Mouse (Mus musculus) forebrain, embryonic 13.5 days (tissue): ENCODE measurements at regions not wholly inside any gene's neighbourhood (a gene's known extent, or its start where the extent isn't known, plus 50 kb on each side); places are given as distances from the start of the nearest gene placed in this dataset.
"Not testable (repeated sequence)": the region's sequence is repeated elsewhere in the genome, so short reads cannot be mapped to it uniquely, and the experiment has no call there.

Source experiments
- ATAC-seq: fragments of 200-750 bp; cut with Nextera tagmentation; 2 replicates; pipeline ENCODE4 v1.8.0; 2017
- H3K27ac ChIP-seq: fragments of 300-500 bp; sonication (generic); 2 replicates; pipeline ENCODE4 v1.5.1; 2015; ENCODE audit warnings: inconsistent platforms, mild to moderate bottlenecking, moderate library complexity
- H3K27me3 ChIP-seq: fragments of 300-500 bp; sonication (generic); 2 replicates; pipeline ENCODE4 v1.6.1; 2015; ENCODE audit warnings: mild to moderate bottlenecking, inconsistent platforms
- H3K36me3 ChIP-seq: fragments of 300-500 bp; sonication (generic); 2 replicates; pipeline ENCODE4 v1.6.1; 2015; ENCODE audit warnings: mild to moderate bottlenecking, inconsistent platforms; ENCODE audit not compliant: poor library complexity, severe bottlenecking
- H3K4me1 ChIP-seq: fragments of 300-500 bp; sonication (generic); 2 replicates; pipeline ENCODE4 v1.6.1; 2015; ENCODE audit warnings: inconsistent platforms
- H3K4me2 ChIP-seq: fragments of 300-500 bp; sonication (generic); 2 replicates; pipeline ENCODE4 v1.6.1; 2015; ENCODE audit warnings: inconsistent platforms, mild to moderate bottlenecking, moderate library complexity
- H3K4me3 ChIP-seq: fragments of 300-500 bp; sonication (generic); 2 replicates; pipeline ENCODE4 v1.5.1; 2015; ENCODE audit warnings: mild to moderate bottlenecking, inconsistent platforms
- H3K9ac ChIP-seq: fragments of 300-500 bp; sonication (generic); 2 replicates; pipeline ENCODE4 v1.6.1; 2015; ENCODE audit warnings: mild to moderate bottlenecking, inconsistent platforms
- H3K9me3 ChIP-seq: fragments of 300-500 bp; sonication (generic); replicated peaks from 2 replicates; pipeline ENCODE4 v1.6.1; 2016; ENCODE audit warnings: inconsistent platforms
- WGBS: fragments of 180-500 bp; shearing (Covaris S2); methylation state at CpG from one replicate; pipeline ENCODE4 v1.1.7; 2015; 5-methylcytosine and 5-hydroxymethylcytosine counted together

DNA sequence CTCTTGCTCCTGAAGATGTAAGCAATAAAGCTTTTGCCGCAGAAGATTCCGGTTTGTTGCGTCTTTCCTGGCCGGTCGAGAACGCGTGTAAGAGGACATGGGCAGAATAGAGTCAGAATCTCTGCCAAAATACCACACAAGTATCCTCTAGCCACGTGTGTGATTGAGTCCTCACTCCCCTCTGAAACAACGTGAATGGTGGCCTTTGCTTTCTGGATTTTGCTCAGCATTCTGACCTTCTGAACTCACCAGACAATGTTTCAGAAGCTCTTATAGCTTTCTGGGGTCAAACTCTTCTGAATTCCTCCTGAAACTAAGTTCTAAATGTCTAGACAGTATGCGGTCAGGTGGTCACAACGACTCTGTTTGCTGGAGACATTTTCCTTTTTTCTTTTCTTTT lies 202.0 kb upstream of the Btg1 start:
- Histone ChIP-seq H3K27ac (no peak overlapping the region), H3K4me3 (no peak overlapping the region), H3K9ac (no peak overlapping the region), H3K4me2 (no peak overlapping the region), H3K36me3 (no peaks in the 10 kb centered on the region), H3K9me3 (no peaks in the 10 kb centered on the region), H3K27me3 (no peaks in the 10 kb centered on the region), H3K4me1 (no peaks in the 10 kb centered on the region)
- no peak for ATAC-seq
- 92% methylated on average over 11 of the region's 11 CpGs for WGBS

GRCm38 (mm10) chr10:96421506-96421905 lies 195.3 kb upstream of the Btg1 start:
- H3K4me1 ChIP-seq, H3K27me3 ChIP-seq, H3K4me3 ChIP-seq, H3K36me3 ChIP-seq, H3K27ac ChIP-seq, H3K9me3 ChIP-seq, H3K4me2 ChIP-seq, H3K9ac ChIP-seq, ATAC-seq: not testable (repeated sequence)
- WGBS, result 91% methylated on average over 2 of the region's 2 CpGs

DNA sequence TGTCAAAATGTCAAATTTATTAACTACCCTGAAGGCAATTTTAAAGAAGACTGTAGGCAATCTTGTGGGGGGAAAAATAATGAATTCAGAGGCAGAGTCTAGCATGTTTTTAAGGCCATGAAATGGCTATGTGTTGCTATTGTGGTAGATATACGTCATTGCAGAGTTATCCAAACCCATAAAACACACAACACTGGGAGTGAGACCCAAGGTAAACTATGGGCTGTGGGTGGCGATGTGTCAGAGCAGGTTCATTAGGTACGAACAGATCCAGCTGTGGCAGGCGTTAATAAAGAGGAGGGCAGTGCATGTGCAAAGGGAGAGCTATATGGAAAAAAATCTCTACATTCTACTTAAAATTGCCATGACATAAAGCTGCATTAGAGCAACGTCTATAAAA lies 189.4 kb upstream of the Btg1 start:
- ATAC-seq, result no peak
- H3K9me3 ChIP-seq, result no peaks in the 10 kb centered on the region
- no peaks in the 10 kb centered on the region for H3K36me3 ChIP-seq

GRCm38 (mm10) chr10:96430142-96430541 lies 186.7 kb upstream of the Btg1 start:
- Histone ChIP-seq H3K4me3 (no peak overlapping the region), H3K27me3 (no peaks in the 10 kb centered on the region), H3K9me3 (no peaks in the 10 kb centered on the region), H3K4me1 (no peaks in the 10 kb centered on the region), H3K27ac (no peak overlapping the region), H3K36me3 (no peaks in the 10 kb centered on the region), H3K4me2 (no peak overlapping the region), H3K9ac (no peak overlapping the region)
- ATAC-seq, result no peak
- 84% methylated on average over 3 of the region's 3 CpGs for WGBS

More for the DNA sequence above, 189.4 kb upstream of the Btg1 start:
- no peaks in the 10 kb centered on the region for H3K4me1 ChIP-seq
- H3K27me3 ChIP-seq, result no peaks in the 10 kb centered on the region
- WGBS, result 85% methylated on average over 5 of the region's 5 CpGs
- no peak overlapping the region for H3K4me3 ChIP-seq
- no peak overlapping the region for H3K27ac ChIP-seq
- H3K9ac ChIP-seq, result no peak overlapping the region
- no peak overlapping the region for H3K4me2 ChIP-seq

DNA sequence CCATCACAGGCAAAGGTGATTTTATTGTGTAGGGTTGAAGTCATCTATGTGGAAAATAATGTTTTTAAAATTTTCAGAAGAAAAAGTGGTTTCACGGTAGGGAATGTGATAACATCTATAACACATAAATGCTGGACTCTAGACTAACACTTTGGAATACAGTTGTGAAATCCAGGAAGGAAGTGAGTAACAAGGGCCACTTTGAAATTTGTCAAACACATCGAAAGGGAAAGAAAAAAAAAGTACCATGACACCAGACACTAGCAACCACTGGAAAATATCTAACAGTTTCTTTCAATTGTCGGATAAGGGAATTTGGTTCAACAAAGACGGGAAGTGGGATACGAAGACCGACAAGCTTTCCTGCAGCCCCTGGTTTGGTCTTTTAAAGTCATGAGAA lies 181.7 kb upstream of the Btg1 start:
- Histone ChIP-seq H3K9ac (no peak overlapping the region), H3K4me2 (no peak overlapping the region), H3K27ac (no peak overlapping the region), H3K4me3 (no peak overlapping the region), H3K4me1 (no peaks in the 10 kb centered on the region), H3K36me3 (no peaks in the 10 kb centered on the region), H3K27me3 (no peaks in the 10 kb centered on the region), H3K9me3 (no peaks in the 10 kb centered on the region)
- 84% methylated on average over 6 of the region's 6 CpGs for WGBS
- ATAC-seq, result no peak

- H3K36me3 ChIP-seq, result no peaks in the 10 kb centered on the region
- H3K4me1 ChIP-seq, result no peaks in the 10 kb centered on the region
- no peaks in the 10 kb centered on the region for H3K9me3 ChIP-seq
- no peak overlapping the region for H3K9ac ChIP-seq
- no peak overlapping the region for H3K27ac ChIP-seq
- no peak for ATAC-seq
- H3K27me3 ChIP-seq, result no peaks in the 10 kb centered on the region
- H3K4me3 ChIP-seq, result no peak overlapping the region
- WGBS, result 93% methylated on average over 11 of the region's 11 CpGs
- H3K4me2 ChIP-seq, result no peak overlapping the region
Measured at GRCm38 (mm10) chr10:96438398-96439103, 178.3 kb upstream of the Btg1 start.

DNA sequence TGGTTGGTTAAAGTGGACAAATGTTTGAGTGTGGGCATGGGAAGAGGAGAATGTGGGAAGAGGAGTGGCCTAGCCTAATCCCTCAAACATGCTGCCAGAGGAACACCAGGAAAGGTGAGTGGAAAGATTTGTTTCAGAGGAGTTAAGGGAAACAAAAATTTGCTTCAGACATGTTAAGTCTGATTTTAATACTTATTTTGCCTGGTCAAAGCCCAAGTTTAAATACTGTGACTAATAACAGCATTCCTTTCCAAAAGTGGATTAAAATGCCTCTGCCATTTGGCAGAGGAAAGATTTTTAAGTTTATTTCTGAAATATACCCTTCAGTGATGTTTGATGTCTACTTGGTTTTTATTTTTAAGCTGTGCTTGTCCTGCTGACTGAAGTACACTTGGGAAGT lies 174.6 kb upstream of the Btg1 start:
- Histone ChIP-seq H3K9me3 (no peaks in the 10 kb centered on the region), H3K27ac (no peak overlapping the region), H3K27me3 (no peaks in the 10 kb centered on the region), H3K4me1 (no peaks in the 10 kb centered on the region), H3K9ac (no peak overlapping the region), H3K4me2 (no peak overlapping the region), H3K36me3 (no peaks in the 10 kb centered on the region), H3K4me3 (no peak overlapping the region)
- no peak for ATAC-seq

GRCm38 (mm10) chr10:96450266-96450665 lies 166.5 kb upstream of the Btg1 start:
- Histone ChIP-seq H3K27ac (no peak overlapping the region), H3K9me3 (no peaks in the 10 kb centered on the region), H3K36me3 (no peaks in the 10 kb centered on the region), H3K9ac (no peak overlapping the region), H3K4me2 (no peak overlapping the region), H3K27me3 (no peaks in the 10 kb centered on the region), H3K4me3 (no peak overlapping the region), H3K4me1 (no peaks in the 10 kb centered on the region)
- no peak for ATAC-seq
- WGBS, result 95% methylated on average over 4 of the region's 4 CpGs

DNA sequence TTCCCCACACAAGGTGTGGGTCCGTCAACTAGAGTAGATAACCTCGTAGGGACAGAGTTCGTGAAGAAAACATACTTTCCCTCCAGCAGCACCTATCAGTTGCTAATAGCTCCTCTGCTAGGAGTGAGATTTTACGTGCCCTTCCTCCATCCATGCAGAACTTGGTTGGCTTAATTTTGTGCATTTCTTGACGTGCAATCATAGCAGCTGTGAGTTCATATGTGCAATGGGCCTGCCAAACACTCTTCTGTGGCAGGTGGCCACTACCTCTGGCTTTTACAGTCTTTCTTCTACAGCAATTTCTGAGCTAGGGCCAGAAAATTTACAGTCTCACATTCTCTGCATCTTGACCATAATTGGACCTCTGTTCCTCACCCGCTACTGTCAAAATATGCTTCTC lies 161.9 kb upstream of the Btg1 start:
- Histone ChIP-seq H3K9ac (no peak overlapping the region), H3K4me3 (no peak overlapping the region), H3K27me3 (no peaks in the 10 kb centered on the region), H3K4me1 (peaks cover 5% of the 10 kb centered on the region), H3K36me3 (no peaks in the 10 kb centered on the region), H3K27ac (no peak overlapping the region), H3K9me3 (no peaks in the 10 kb centered on the region), H3K4me2 (no peak overlapping the region)
- ATAC-seq, result no peak
- 92% methylated on average over 6 of the region's 6 CpGs for WGBS

GRCm38 (mm10) chr10:96458551-96458950 lies 158.3 kb upstream of the Btg1 start:
- Histone ChIP-seq H3K9me3 (no peaks in the 10 kb centered on the region), H3K4me3 (no peak overlapping the region), H3K27me3 (no peaks in the 10 kb centered on the region), H3K4me2 (no peak overlapping the region), H3K27ac (no peak overlapping the region), H3K9ac (no peak overlapping the region), H3K36me3 (no peaks in the 10 kb centered on the region), H3K4me1 (peaks cover 21% of the 10 kb centered on the region)
- 64% methylated on average over 4 of the region's 4 CpGs for WGBS
- no peak for ATAC-seq

DNA sequence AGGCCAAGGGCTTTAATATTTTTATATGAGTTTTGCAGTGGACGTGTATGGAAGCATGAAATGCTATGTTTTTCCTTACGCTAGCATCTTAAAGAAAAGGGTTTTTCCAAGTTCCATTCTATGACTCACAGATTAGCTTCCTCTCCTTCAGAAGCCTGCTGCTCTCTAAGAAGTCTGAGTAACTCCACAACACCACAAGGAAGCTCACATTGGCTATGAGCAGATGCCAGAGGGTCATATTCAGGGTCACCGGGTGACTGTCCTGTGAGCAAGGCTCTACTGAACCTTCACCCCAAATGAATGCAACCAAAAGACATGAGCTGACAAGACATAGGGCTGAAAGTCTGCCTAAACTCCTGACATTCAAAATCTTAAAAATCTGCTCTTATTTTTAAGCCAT lies 157.6 kb upstream of the Btg1 start:
- no peak overlapping the region for H3K9ac ChIP-seq
- peaks cover 21% of the 10 kb centered on the region for H3K4me1 ChIP-seq
- H3K9me3 ChIP-seq, result no peaks in the 10 kb centered on the region
- H3K27ac ChIP-seq, result no peak overlapping the region
- WGBS, result 85% methylated on average over 3 of the region's 3 CpGs
- no peaks in the 10 kb centered on the region for H3K27me3 ChIP-seq
- ATAC-seq, result no peak
- no peaks in the 10 kb centered on the region for H3K36me3 ChIP-seq
- no peak overlapping the region for H3K4me3 ChIP-seq
- H3K4me2 ChIP-seq, result no peak overlapping the region

DNA sequence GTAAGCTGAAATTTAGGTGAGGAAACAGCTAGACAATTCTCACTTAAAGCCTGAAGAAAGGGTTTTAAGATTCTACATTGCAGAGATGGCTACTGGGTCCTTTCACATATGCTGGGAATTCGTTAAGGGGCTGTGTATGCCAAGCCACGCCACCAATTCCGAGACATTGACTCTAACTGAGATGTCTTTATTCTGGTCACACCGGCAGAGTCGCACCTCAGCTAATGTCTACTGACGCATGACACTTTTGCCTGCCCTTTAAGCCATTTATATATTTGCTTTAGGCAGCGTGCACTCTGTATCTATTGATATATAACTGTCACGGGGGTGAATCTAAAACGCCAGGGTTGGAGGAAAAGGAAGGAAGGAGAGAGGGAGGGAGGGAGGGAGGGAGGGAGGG lies 156.7 kb upstream of the Btg1 start:
- Histone ChIP-seq H3K9me3 (no peaks in the 10 kb centered on the region), H3K36me3 (no peaks in the 10 kb centered on the region), H3K4me2 (peak overlapping the region; percentile 45; the same call in 1 of the 2 replicates), H3K4me1 (peaks cover 21% of the 10 kb centered on the region), H3K27ac (no peak overlapping the region), H3K27me3 (no peaks in the 10 kb centered on the region), H3K9ac (no peak overlapping the region), H3K4me3 (no peak overlapping the region)
- ATAC-seq, result peak; percentile 61; the same call in 1 of the 2 replicates
- WGBS, result 20% methylated on average over 9 of the region's 9 CpGs
